Mouse (Mus musculus): ENCODE measurements around the gene Olfr656.

- TF ChIP-seq CTCF (IDR thresholded peaks at IDR 0.05; ENCODE audit: insufficient read depth, low read depth, low read length) (no peak), POLR2A (IDR thresholded peaks at IDR 0.05; ENCODE audit: insufficient read depth, low read depth, low read length) (no peak)
Observed at GRCm38 (mm10) chr7:104666453-104666852, 52.7 kb downstream of the Olfr656 start, which contains the start of gene Olfr659.
